Mouse (Mus musculus) urinary bladder, adult 18-20 months (tissue): Measurements from ENCODE around the gene Dlg1.

Source experiments
- DNase-seq, 2 experiments: peaks; one replicate each; pipeline ENCODE4 v3.0.0; 2022; ENCODE audit warnings: low spot score in 2 of 2, mixed read lengths in 2 of 2

Dlg1 gene

DNA sequence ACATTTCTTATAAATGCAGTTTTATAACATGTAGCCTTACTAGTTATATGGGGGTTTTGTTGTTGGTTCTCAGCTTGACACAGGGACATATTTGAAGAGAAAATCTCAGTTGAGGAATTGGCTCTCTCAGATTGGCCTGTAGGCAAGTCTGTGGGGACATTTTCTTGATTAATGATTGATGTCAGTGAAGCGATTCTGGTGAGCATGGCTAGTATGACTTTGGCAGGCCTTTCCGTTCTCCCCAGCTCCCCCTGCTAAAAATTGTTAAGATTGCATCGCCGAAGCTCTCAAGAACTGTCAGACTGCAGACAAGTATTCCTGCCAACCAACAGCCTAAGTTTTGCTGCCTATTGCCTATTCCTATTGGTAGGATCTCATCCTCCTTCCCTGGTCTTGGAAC, 73.8 kb downstream of the Dlg1 start:
- DNase-seq: no peak

DNA sequence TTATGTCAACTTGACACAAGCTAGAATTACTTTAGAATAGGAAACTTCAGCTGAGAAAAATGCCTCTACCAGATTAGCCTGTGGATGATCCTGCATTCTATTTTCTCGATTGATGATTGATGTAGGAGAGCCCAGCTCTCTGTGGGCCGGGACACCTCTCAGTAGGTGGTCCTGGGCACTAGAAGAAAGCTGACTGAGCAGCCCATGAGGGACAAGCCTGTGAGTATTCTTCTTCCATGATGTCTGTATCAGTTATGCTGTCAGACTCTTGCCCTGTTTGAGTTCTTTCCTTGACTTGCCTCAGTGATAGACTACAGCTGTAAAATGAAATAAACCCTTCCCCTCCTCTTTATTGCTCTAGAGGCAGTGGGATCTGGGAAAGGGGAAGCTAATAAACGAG, 74.5 kb downstream of the Dlg1 start:
- no peak for DNase-seq

DNA sequence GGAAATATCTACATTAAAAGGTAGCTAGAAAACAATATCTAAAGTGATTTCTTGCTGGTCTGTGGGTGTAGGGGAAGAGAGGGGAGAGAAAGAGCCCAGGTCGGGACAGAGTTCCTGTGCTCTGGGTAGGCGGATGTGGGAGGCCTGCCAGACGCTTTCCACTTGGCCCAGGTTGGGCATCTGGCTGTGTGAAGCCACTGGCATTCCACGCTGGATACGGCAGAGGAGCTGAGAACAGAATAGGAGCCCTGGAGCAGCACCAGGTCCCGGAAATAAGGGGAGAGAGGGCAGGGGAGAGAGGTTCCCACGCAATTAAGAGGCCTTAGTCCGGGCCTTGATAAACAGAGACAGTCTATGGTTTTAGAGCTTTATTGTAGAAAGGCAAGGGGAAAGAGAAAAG, 77.0 kb downstream of the Dlg1 start:
- no peak for DNase-seq

DNA sequence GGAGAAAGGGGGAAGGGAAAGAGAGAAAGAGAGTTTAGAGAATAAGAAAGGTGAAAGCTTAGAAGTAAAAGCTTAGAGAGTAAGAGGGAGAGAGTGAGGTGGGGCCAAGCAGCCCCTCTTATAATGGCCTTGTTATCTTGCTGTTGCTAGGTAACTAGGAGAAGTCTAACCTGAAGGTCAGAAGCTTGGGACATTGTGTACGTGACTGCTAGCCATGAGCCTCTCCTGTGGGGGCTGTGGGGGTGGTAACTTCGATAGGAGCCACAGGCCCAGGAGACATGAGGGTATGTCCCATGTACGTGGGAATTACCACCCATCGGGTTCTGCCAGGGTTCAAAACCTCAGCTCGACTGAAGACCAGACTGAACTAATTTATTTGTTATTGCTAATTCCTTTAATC, 77.5 kb downstream of the Dlg1 start:
- DNase-seq: no peak

DNA sequence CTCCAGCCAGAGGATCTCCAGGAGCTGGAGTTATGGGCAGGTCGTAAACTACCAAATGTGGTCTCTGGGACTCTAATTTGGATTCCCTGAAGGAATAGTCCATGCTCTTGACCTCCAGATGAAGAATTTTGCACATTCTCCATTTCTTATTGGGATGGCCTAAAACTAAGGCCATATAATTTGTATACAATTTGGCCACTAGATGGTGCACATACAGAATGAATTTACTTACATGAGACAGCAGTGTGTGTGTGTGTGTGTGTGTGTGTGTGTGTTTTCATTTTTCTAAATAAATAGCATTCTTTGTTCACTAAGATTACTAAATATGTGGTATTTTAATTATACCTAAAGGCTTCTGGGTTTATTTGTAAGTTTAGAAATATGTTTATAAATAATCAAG, 87.3 kb downstream of the Dlg1 start:
- DNase-seq: no peak

DNA sequence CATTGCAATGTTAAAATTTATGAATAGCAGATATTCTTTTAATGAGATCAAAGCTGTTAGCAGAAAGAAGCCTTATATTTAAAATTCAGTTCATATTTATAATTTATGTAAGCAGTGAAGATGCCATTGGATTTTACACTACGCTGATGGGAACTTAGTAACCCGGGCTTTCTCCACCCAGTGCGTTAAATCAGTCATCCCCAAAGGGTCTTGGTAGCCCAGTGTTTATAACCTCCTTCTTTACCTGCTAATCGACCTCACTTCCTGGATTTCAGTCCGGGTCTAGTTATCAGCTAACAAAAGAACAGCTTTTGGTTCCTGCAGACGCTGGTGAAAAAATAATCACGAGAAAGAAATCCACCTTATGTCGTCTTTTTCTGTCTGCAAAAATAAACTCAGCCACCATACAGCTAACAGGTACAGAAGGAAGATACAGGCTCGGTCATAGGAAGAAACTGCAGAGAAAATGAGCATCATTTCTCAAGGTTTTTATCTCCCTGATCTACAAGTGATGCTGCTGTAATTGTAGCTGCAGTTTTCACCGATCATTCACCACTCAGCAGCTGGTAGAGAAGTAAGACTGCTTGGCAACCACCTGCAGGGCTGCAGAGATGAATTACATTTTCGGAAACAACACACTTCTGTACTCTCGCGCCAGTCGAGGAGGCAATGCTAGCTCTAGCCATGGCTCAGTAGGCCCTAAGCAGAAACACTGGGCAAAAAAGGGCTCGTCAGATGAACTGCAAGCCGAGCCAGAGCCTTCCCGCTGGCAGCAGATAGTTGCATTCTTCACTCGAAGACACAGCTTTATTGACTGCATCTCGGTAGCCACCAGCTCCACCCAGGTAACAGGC, 91.2 kb downstream of the Dlg1 start:
- DNase-seq: no peak

DNA sequence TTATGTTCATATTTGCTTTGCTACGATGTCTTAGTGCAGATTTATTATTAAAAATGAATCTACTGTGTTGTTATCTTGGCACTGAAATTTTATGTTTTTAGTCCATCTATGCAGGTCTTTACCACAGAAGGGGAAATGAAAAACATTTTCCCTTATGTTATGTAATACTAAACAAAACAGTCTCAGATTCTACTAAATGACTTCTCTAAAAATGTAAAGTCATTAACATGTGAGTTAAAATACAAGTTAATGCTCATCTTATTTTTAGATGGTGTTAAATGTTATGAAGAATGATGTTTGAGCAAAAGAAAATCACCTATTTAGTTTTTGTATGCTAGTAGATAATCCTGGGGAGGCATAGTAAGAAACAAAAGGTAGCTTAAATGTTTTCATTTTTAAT, 91.8 kb downstream of the Dlg1 start:
- DNase-seq: no peak

DNA sequence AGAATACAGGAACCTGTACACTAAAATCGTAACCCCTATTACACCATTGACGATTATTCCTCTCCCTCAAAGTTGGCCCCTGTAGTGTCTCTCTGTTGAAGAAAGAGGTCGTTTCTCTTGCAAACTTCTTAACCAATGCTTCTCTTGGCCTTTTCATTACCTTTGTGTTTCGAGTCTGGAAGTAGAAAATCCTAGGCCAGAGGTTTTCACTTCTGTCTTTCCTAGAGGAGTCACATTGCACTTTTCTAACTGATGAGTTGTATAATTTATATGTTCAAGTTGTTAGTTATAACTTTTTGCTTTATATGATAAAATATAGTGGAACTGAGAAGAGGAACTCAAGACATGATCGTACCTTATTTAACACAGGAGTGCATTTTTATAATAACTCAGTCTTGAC, 93.2 kb downstream of the Dlg1 start:
- DNase-seq: no peak

DNA sequence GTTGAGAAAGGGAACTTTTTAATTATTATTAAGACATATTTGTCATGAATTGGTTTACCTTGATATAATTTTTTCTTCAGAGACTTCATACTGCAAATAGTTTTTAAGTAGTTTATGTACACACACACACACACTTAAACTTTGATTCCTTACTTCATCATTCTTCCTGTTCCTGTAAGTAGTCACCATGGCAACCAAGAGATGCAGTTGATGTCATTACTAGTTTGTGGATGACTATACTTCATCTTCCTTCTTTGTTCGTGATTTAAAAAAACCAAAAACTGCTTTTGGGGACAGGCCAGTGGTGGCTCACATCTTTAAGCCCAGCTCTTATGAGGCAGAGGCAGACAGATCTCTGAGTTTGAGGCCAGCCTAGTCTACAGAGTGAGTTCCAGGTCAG, 94.4 kb downstream of the Dlg1 start:
- no peak for DNase-seq

DNA sequence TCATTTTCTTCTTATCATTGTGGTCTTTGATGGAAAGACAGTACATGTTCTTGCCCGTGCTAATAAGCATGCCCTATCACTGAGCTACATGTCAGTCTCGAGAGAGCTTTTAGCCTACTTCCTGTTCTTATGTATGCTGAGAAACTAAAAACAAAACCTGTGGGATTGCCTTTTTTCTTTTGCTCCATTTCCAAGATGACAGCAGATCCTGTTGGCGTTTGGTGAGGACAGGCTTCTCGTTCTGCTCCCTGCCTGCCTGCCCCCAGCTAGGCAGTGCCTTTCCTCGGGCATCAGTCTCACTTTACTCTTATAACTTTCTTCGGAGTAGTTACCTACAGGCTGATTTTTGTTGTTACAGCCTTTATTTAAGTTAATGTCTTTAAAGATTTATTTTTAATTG, 96.2 kb downstream of the Dlg1 start:
- DNase-seq: no peak

DNA sequence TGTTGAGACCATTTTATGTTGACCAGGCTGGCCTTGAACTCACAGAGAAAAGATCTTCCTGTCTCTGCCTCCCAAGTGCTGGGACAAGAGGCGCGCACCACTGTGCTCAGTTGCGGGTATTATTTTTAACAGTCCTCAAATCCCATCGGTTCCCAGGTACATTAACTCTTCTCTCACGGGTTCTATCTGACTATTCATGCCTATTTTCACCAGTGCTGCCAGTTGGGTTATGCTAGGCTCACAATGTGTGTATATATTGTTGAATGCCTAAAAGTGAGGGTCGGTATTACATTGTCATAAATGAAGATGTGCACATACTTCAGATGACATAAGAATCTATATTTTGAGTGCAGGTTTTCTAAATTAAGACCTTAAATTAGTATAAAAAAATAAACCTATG, 103.1 kb downstream of the Dlg1 start:
- no peak for DNase-seq

DNA sequence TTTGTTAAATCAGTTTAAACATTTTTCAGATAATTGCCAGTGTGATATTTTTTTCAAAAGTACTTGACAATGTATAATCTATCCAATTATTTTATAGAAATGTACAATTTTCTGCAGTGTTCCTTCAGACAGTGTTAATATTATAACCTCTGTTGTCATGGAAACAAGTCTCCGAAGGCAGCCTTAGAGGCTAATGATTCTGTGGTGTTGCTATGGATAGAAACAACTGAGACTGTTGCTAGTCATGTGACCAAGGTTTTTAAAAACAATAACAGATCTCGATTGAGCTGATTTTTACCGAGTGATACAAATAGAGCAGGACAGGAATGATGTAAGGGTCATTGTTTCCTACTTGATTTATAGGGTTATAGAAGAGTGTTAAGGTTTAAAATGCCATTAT, 103.5 kb downstream of the Dlg1 start:
- no peak for DNase-seq

DNA sequence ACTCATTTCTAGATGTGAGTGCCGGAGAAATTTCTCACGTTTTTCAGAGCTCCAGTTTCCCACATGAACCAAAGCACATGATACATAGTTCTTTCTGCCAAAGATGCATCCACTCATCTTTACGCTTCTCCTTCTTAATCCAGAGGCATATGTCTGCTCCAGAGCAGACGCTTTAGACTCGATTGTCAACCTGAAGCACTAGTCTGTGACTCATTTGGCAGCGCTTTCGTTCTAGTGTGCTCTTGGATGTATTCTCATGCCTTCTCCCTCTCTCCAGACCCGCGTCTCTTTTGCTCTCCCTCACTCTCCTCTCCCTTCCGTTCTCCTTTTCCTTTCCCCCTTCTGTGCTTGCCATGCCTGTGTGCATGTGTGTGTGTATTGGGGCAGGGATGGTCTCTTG, 112.7 kb downstream of the Dlg1 start:
- DNase-seq: no peak

DNA sequence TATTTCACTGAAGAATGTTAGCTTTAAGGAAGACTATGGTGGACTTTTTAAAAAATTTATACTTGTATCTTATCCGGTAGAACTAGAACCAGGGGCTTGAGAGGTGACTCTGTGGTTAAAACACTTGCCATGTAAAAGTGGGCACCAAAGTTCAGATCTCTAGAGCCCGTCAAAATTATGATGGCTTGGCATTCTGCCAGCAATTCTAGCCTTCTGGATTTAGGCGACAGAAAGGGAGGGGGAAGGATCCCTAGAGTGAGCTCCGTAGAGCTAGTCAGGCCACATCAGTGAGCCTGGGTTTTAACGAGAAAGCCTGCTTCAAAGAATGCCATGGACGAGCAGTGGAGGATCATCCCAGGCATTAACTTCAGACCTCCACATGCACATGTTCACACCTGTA, 117.8 kb downstream of the Dlg1 start:
- DNase-seq: no peak

DNA sequence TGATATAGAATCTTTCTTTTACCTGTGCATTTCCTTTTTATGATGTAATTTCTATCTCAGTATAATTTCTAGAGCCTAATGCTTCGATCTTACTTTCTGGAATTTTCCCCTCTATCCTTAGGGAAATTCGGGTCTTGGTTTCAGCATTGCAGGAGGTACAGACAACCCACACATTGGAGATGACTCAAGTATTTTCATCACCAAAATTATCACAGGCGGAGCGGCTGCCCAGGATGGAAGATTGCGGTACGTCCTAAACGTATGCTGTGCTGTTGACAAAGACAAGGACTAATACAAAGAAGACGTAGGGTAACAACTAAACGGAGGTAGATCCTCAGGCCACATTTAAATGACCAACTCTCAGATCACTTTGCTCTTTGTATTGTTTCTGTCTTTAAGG, 126.8 kb downstream of the Dlg1 start:
- DNase-seq: no peak

DNA sequence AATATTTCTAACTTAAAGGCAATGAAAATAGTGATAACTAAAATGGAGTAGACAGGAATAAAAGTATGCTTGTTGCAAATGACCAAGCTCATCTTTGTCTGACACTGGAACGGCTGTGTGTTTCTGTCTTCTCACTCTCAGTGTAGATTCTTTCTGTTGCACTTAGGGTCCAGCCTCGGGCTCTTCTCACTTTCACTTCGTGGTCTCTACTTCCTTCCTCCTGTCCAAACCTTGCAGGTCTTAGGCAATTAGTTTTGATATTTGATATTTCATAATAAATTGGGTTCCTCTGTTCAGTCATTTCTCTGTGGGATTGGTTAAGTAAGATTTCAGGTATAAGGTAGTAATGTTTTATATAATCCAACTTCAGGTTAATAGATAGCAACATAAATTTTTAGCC, 140.4 kb downstream of the Dlg1 start:
- no peak for DNase-seq

DNA sequence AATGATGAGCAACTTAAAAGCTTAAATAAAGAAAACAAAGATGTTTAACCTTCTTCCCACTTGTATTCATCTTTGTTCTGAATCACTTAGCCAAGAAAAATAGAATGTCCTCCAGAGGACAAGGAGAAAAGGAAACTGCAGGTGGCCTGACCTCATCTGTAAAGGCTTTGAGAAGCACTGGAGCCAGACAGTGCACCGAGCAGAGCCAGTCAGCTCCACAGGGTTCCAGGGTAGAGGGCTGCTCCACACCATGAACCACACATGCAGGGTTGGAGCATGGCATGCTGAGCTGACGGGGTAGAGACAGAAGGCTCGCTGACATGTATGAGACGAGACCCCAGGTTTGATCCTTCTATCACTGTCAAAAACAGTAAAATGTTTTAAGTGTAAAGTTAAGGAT, 162.8 kb downstream of the Dlg1 start:
- no peak for DNase-seq

DNA sequence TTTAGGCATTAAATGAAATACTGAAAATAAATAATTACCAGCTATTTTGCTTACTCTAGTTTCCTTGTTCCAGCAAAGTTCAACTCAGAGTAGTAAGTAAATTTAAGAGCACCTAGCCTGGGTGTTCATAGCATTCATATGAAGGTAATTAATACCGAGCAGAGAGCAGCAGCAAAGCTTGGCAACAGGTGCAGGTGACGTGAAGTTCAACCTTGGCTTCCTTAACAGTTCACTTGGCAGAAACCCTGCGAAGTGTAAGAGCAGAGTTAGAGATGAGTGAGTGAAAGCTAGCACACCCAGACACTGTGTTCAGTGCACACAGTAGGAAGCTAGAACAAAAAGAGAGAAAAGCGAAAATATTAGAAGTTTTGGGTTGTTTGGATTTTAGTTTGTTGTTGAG, 167.5 kb downstream of the Dlg1 start:
- DNase-seq: no peak

DNA sequence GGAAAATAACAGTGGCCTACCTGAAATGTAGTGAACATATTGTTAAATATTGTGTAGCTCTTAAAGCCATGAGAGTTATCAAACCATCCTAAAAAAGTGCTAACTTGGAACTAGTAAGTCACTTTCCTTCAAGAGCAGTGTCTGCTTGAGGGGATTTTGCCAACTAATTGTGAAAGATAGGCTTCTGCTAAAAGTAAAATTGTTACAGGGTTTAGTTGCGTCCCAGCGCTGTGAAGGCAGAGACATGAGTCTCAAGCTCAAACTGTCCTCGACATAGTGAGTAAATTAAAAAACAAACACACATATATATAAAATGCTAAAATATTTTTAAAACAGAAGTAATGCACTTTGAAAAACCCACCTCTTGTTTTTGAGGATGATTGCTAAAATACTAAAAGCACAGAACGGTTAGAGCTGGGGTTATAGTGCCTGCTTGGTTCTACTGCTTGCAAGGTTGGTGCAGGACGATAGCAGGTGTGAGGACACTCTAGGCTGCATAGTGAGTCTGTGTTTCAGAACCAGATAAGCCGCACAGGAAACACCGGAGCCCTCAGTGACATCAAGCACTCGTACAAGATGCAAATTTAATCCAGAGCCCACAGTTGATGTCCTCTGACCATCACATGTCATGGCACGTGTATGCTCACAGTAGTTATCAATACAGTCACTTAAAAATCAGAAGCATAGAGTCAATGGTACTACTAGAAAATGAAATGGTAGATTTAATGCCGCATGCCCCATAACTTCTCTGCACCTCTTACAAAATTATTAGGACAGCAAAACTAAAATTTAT, 169.6 kb downstream of the Dlg1 start:
- no peak for DNase-seq

DNA sequence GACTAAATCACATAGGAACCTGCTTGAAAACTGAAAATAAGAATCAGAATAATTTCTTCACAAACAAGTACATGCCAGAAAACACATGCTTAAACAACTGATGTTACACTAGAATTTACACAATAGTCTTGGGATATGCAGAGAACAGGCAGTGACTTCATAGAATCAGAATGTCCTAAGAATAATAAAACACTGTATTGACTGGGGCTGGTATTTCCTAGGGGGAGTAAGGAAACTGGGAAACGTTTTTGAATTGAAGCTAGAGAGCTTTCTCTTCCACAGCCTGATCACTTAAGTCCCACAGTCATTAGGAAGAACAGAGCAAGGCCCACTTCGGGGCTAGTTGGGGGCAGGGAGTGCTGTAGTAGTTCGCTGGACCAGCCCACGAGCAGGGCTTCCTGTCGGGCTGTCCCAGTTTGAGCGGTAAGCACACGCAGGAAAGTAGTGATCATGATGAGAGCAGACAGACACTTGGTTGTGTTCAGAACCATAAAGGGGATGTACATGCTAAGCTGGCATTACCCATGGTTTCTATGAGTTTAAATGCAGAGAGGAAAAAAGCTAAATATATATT, 170.9 kb downstream of the Dlg1 start:
- DNase-seq: no peak

DNA sequence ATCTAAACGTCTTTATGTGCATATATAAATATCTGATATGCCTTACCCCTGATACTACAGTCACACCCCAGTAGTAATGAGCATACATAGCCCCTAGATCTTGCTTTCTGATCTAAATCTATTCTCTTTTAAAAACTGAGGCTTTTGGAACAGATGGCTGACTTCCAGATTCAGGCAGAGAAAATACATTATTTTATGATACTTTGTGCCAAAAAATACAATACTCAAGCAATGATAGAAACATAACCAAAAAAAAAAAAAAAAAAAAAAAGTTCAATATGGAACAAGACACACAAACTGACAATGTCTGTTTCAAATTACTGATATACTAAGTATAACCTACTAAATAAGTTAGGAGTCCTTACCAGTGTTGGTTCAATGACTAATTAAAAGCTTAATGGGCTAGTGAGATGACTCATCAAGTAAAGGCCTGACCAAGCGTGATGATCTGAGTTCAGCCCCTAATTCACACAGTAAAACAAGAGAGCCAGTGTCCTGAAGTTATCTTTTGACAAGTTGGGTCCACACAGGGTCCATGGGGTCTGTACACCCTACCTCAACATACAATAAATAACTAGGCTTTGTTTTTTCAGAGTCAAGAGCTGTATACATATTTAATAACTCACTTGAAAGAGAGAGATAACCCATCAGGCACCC, 171.5 kb downstream of the Dlg1 start:
- no peak for DNase-seq

DNA sequence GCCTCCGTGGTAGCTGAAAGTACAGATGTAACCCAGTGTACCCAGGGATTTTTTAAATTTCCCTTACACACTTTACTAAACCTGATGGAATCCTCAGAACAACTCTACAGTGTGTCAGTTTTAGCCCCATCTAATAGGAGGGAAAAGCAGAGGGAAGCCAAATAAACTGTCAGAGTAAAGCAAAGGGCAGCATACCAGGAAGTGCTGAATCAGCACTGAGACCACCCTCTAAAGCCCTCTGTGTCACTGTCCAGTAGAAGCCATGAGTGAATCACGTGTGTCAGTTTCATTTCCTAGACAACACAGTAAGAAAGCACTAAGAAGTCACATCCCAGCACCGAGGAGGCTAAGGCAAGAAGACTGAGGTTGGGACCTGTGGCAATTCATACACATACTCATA, 174.1 kb downstream of the Dlg1 start:
- no peak for DNase-seq

DNA sequence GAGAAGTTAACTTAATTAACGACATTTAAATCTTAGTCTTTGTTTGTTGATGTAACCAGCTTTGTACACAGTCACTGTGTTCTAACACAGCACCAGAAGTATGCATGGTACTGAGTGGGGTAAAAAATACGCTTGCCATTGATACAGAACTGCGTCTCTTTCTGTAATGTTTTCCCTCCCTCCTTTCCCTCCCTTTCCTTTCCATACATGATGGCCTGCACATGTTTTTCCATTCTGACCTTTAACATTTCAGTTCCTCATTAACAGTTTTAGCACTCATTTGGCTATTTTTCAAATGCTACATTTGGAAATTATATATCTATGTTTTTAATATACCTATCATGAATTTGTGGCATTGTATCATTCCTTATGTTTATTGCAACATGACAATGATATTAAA, 181.0 kb downstream of the Dlg1 start:
- no peak for DNase-seq
